Mouse (Mus musculus) thymus, adult 2 months (tissue): ENCODE data around the gene Lurap1.

Experiments
- CTCF ChIP-seq: fragments of 200-500 bp; IDR thresholded peaks from 2 replicates; pipeline ENCODE4 v1.5.1; 2012; ENCODE audit warnings: mild to moderate bottlenecking, control low read depth, low read length, moderate library complexity, borderline replicate concordance; ENCODE audit not compliant: control insufficient read depth, poor library complexity, insufficient read depth; ENCODE audit errors: extremely low read depth
- POLR2A ChIP-seq: fragments of 200-500 bp; IDR thresholded peaks from 2 replicates; pipeline ENCODE4 v1.6.1; 2012; ENCODE audit warnings: mild to moderate bottlenecking, low read length, control low read depth, moderate library complexity; ENCODE audit not compliant: control insufficient read depth, poor library complexity, insufficient read depth; ENCODE audit errors: extremely low read depth

GRCm38 (mm10) chr4:116105278-116105677 is 45.9 kb downstream of the Lurap1 start:
- TF ChIP-seq CTCF (no peak), POLR2A (no peak)
